Mouse (Mus musculus) cerebellum, adult 18-20 months (tissue): ENCODE measurements around the gene Papss2.
A peak's percentile ranks its signal among the peaks of the same experiment; 100 is the strongest.

ENCODE experiments used
- DNase-seq, 2 experiments: peaks; one replicate each; pipeline ENCODE4 v3.0.0; 2021

The Papss2 gene

DNA sequence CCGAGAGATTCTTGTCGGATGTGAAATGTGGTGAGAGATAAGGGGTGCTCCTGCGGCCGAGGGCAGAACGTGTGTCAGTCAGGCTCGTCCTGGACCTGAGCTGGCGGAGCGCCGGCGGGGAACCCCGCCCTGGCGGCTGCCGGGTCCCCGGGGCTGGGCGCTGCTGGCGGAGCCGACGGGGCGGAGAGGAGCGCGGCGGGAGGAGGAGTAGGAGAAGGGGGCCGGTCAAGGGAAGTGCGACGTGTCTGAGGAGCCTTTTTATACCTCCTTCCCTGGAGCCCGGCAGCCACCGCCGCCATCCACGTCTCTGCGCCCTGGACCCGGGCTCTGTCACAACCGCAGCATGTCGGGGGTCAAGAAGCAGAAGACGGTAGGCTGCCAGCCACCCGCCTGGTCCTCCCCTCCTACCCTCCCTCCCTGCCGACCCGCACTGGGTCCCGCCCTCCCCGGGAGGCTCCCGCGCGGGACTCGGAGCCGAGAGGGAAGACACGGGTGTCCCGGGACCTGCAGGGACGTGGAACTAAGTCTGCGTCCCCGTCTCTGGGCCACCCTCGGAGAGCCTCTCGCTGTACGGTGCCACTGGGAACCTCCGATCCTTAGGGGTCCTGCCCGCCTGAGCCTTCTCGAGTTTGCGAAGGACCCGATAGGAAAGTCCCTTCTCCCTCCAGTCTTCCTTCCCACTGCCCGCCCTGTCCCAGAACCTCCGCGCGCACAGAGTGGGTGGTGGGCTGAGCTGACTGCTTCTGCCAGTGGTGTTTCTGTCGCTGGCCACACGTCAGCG is at the start of gene Papss2:
Gene Papss2 (plus strand): TSS at position 285 of the 781 bp plus-strand sequence.
- peak in 1 of 2 experiments; percentile 8 for DNase-seq

DNA sequence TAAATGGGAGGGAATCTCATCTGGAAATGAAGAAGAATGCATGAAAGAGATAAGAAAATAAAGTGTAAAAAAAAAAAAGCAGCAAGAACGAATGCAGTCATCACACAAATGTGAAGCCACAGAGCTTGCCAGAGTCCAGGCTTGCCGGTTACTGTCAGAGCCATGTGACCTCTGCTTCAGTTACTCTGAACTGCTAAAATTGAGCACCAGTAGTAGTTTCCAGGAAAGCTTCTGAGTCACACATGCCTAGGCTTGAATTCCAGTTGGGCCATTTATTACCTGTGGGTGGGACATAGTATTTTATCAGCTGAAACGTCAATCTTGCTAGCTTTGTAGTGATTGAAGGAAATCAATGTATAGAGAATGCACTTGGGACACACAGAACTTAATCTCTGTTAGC is 48.2 kb upstream of the Papss2 start:
- no peak for DNase-seq

DNA sequence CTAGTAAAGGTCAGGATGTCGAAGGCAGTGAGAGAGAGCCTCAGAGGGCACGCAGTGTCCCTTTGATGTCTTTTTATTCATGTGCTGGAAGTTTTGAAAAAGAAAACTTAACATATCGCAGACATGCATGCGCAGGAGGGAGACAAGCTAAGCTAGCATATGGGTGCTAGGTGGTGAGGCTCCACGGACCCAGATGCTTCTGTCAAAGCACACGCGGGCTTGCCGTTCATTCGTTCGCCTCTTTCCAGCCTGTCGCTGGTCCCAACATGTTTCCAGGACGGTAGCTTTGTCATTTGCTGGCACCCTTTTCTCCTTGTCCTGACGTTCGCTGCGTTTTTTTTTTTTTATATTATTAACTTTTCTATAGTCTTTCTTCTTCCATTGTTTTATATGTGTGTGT is 47.4 kb upstream of the Papss2 start:
- no peak for DNase-seq

GRCm38 (mm10) chr19:32550446-32550845 is 45.1 kb upstream of the Papss2 start:
- no peak for DNase-seq

GRCm38 (mm10) chr19:32551442-32551841 is 44.1 kb upstream of the Papss2 start:
- no peak for DNase-seq

- DNase-seq = no peak
These were observed 43.5 kb upstream of the Papss2 start for GRCm38 (mm10) chr19:32552106-32552505.

DNA sequence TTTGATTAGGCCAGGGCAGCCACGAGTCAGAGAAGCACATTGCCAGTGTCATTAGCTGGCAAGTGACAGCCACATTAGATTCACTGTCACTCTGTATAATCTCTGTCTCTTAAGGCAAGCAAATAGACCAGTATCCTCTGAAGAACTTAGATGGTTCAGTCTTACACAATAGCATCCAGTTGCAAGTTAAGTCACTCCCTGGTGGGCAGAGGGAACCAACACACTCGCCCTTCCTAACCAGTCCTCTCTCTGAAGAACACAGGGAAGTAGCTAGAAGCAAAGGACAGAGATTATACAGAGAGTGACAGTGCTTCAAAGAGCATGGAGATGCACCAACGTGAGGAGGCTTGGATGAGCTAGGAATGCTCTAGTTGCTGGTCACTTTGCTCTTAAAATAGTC is 42.3 kb upstream of the Papss2 start:
- no peak for DNase-seq

GRCm38 (mm10) chr19:32555257-32555656 is 40.3 kb upstream of the Papss2 start:
- DNase-seq = peak in 1 of 2 experiments; percentile 4

GRCm38 (mm10) chr19:32567025-32567424 is 28.6 kb upstream of the Papss2 start:
- DNase-seq = no peak

- DNase-seq = no peak
These were observed 28.1 kb upstream of the Papss2 start for GRCm38 (mm10) chr19:32567447-32567846.

DNA sequence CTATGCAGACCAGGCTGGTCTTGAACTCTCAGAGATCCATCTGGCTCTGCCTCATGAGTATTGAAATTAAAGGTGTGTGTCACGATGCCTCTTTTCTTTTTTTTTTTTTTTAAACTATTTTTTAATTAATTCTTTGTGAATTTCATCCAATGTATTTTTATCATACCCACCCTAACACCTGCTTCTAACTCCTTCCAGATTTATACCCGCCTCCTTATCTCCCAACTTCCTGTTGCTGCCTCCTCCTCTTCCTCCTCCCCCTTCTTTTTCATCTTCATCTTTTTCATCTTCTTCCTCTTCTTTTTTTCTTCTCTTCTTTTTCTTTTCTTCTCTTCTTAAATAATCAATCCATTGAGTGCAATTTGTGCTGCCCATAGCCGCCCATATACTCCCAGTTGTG is 27.1 kb upstream of the Papss2 start:
- no peak for DNase-seq

DNA sequence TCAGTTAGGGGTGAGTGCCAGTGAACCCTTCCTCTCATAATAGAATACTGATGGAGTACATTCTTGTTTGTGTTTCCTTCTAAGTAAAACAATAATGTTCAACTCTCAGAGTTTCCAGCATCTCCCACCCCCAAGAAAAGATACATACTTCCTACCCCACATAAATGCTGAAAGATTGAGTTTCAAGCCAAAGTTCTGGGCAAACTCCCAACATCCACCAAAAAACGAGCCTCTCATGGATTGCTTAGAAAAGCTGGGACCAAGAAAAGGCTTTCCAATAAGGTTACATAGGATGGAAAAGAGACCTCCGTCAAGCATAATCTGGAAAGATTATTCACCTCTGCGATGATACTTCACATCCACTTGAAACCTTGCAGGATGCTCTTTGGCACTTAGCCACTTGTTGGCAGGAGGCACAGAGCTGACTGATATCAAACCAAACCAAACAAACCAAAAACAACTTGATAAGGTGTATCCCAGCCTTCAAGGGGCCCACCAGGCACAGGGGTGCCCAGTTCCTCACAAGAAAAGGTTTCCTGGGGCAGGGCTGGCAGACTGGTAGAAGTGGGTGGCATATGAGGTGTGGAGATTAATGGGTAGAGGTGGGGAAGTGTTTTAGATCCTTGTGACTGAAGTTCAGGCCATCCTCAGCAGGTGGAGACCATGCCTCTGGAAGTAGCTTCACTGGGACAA is 26.5 kb upstream of the Papss2 start:
- no peak for DNase-seq

DNA sequence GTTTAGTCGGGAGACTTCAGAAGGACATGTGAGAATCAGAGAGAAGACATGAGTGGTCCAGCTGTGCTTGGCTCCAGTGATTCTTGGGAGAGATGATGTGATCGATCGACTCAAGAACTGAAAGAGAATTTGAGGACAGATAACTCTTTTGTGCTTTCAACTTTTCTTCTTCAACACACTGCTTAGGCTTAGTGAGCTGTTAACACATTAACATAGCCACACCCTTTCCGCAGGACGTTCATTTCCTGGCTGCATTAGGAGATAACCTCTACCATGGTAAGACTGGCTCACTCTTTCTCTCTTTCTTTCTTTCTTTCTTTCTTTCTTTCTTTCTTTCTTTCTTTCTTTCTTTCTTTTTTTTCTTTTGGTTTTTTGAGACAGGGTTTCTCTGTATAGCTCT is 25.9 kb upstream of the Papss2 start:
- DNase-seq = no peak

DNA sequence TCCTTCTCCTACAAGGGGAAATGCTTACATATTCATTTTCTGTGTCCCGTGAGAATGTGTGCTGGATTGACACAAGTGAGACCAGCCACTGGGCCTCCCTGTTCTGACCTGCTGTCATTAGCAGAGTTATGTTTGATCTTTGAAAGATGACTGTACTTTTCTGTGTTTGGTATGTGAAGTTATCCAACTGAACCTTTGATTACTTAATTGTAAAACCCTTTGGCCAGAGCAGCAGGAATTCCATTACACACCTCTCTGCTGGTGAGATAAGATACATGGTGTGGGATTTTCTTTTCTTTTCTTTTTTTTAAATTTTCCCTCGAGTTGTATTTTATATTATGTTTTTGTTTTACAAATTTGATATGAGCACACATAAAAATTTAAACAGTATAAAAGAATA is 23.4 kb upstream of the Papss2 start:
- no peak for DNase-seq

GRCm38 (mm10) chr19:32573259-32573658 is 22.3 kb upstream of the Papss2 start:
- no peak for DNase-seq

- DNase-seq = no peak
These were observed 20.7 kb upstream of the Papss2 start for GRCm38 (mm10) chr19:32574846-32575245.

DNA sequence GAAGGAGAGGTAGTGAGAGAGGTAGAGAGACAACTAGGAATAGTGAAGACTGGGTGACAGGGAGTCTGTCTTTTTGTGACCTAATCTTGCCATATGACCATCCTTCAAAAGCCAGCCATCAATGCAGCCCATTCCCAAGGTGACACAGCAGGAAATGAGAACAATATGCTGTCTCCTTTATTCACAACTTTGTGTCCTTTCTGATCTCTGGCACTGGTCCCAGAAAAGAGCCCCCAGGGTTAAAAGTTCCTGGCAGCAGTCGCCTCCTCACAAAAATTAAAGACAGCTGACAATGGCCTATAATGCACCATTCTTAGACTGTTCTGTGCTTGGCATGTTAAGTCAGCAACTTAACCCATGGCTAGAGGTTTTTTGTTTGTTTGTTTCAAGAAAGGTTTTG is 17.8 kb upstream of the Papss2 start:
- no peak for DNase-seq

DNA sequence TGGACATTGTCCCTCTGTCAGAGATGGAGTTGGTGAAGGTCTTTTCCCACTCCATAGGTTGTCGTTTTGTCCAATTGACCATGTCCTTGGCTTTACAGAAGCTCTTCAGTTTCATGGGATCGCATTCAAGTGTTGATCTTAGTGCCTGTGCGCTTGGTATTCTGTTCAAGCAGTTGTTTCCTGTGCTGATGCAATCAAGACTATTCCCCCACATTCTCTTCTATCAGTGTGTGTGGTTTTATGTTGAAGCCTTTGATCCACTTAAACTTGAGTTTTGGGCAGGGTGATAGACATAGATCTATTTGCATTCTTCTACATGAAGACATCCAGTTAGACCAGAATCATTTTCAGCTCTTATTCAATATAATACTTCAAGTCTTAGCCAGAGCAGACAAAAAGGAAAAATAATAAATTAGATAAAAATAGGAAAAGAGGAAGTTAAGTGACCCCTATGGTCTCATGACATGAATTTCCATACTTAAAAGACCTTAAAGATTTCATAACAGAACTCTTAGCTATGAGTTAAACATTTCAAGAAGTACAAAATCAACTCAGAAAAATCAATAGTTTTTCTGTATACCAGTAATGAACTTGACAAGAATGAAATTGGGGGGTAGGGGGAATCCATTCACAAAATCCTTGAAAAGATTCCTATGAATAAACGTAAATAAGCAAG is 12.4 kb upstream of the Papss2 start:
- no peak for DNase-seq

DNA sequence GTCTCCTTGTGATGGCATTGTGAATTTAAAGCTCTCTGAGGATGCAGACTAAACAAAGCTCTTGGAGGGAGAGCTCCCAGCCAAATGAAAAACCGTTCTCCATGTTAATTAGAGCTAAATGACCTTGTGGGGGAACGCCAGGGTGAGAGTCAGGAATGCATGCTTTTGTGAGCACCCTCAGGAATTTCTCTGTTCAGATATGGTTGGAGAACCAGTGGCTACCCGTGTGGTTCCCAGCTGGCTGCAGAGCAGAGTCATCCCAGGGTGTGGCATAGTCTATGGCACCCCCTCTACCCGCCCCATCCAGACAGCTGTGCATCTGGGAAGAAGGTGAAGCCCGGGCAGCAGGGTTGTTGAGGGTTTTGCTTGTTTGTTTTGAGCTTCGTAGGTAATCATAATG is 7.9 kb upstream of the Papss2 start:
- DNase-seq = no peak

GRCm38 (mm10) chr19:32592749-32593148 is 2.8 kb upstream of the Papss2 start:
- no peak for DNase-seq

- no peak for DNase-seq
These were observed 1.7 kb upstream of the Papss2 start for GRCm38 (mm10) chr19:32593870-32594269.

DNA sequence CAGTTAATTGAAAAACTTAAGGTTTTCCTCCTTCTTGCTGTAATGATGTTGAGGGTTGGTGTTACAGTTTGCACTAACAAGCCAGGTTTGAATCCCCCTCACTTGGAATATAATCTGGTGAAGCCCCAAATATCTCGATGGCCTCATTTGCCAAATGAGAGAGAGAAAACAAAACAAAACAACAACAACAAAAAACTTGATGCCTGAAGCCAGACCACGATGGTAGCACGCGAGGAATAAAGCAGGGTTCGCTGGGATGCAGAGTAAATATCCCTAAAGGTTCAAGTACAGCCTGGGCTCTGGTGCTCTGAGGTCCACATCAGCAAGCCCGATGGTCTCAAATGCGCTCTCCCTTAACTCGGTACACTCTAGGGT is 472 bp upstream of the Papss2 start:
- no peak for DNase-seq

- no peak for DNase-seq
These were observed 3.4 kb downstream of the Papss2 start for GRCm38 (mm10) chr19:32599006-32599405.

GRCm38 (mm10) chr19:32599436-32599835 is 3.8 kb downstream of the Papss2 start:
- no peak for DNase-seq
